Mouse (Mus musculus) limb, embryonic 12.5 days (tissue): Measurements from ENCODE around the gene As3mt. TPM values are rescaled to one million over a fixed set of nuclear protein-coding genes. Genes with fewer than 3 reads are reported as not detected.

Experiments used
- ATAC-seq: fragments of 200-750 bp; cut with Nextera tagmentation; 2 replicates; pipeline ENCODE4 v1.8.0; 2017; ENCODE audit warnings: low read depth, moderate TSS enrichment; ENCODE audit not compliant: insufficient number of reproducible peaks, insufficient read depth, low FRiP score, low TSS enrichment
- H3K27ac ChIP-seq: fragments of 300-500 bp; sonication (generic); 2 replicates; pipeline ENCODE4 v1.5.1; 2016; ENCODE audit warnings: mild to moderate bottlenecking, moderate library complexity
- H3K27me3 ChIP-seq: fragments of 300-500 bp; sonication (generic); 2 replicates; pipeline ENCODE4 v1.6.1; 2016; ENCODE audit warnings: mild to moderate bottlenecking, moderate library complexity
- H3K36me3 ChIP-seq: fragments of 300-500 bp; sonication (generic); 2 replicates; pipeline ENCODE4 v1.6.1; 2016; ENCODE audit warnings: mild to moderate bottlenecking, moderate library complexity
- H3K4me1 ChIP-seq: fragments of 300-500 bp; sonication (generic); replicated peaks from 2 replicates; pipeline ENCODE4 v1.6.1; 2016
- H3K4me2 ChIP-seq: fragments of 300-500 bp; sonication (generic); 2 replicates; pipeline ENCODE4 v1.6.1; 2016; ENCODE audit warnings: mild to moderate bottlenecking, moderate library complexity
- H3K4me3 ChIP-seq: fragments of 300-500 bp; sonication (generic); replicated peaks from 2 replicates; pipeline ENCODE4 v1.5.1; 2016; ENCODE audit warnings: mild to moderate bottlenecking
- H3K9ac ChIP-seq: fragments of 300-500 bp; sonication (generic); replicated peaks from 2 replicates; pipeline ENCODE4 v1.6.1; 2016; ENCODE audit warnings: mild to moderate bottlenecking, moderate library complexity
- H3K9me3 ChIP-seq: fragments of 300-500 bp; sonication (generic); 2 replicates; pipeline ENCODE4 v1.6.1; 2016; ENCODE audit warnings: mild to moderate bottlenecking, moderate library complexity
- WGBS: fragments of 180-500 bp; shearing (Covaris S2); methylation state at CpG from one replicate; pipeline ENCODE4 v1.1.7; 2016; 5-methylcytosine and 5-hydroxymethylcytosine counted together
- polyA plus RNA-seq: library from polyadenylated mRNA; unstranded; fragments of >200 nt; fragmentation: Nextera tagmentation; extraction: Ambion mirVana; gene quantifications from 2 replicates; pipeline ENCODE4 v1.2.1, GENCODE M21; 2016

As3mt gene
- polyA plus RNA-seq, 1 experiment from 2014 or later, result 34.6 TPM

GRCm38 (mm10) chr19:46785633-46786032 is 78.4 kb downstream of the As3mt start:
- H3K27me3 ChIP-seq, result peaks cover 13% of the 10 kb centered on the region
- H3K4me2 ChIP-seq, result no peak overlapping the region
- H3K9me3 ChIP-seq, result no peaks in the 10 kb centered on the region
- whole genome bisulfite sequencing, result 81% methylated on average over 4 of the region's 4 CpGs
- no peak overlapping the region for H3K4me3 ChIP-seq
- no peak overlapping the region for H3K9ac ChIP-seq
- H3K4me1 ChIP-seq, result no peaks in the 10 kb centered on the region; the same call in 1 of the 2 replicates
- ATAC-seq, result no peak
- no peaks in the 10 kb centered on the region for H3K36me3 ChIP-seq
- no peak overlapping the region for H3K27ac ChIP-seq

GRCm38 (mm10) chr19:46789782-46790181 is 82.5 kb downstream of the As3mt start:
- H3K4me3 ChIP-seq, result no peak overlapping the region
- H3K9ac ChIP-seq, result no peak overlapping the region
- WGBS, result 93% methylated on average over 1 of the region's 1 CpGs
- H3K27ac ChIP-seq, result no peak overlapping the region
- no peak overlapping the region for H3K4me2 ChIP-seq
- ATAC-seq, result no peak
- H3K36me3 ChIP-seq, result no peaks in the 10 kb centered on the region
- H3K9me3 ChIP-seq, result no peaks in the 10 kb centered on the region
- peaks cover 19% of the 10 kb centered on the region for H3K27me3 ChIP-seq
- peaks cover 14% of the 10 kb centered on the region for H3K4me1 ChIP-seq

Other genes starting within 250 kb of the As3mt start
- gene Trim8, start 205.8 kb upstream of the As3mt start, polyA plus RNA-seq, result 17.3 and 21.5 TPM in 2 replicates
- 167 and 173 TPM in 2 replicates for gene Arl3, start 134.3 kb upstream of the As3mt start, polyA plus RNA-seq
- gene Sfxn2, start 134.1 kb upstream of the As3mt start, polyA plus RNA-seq, result 18.3 and 25.2 TPM in 2 replicates
- gene Wbp1l, start 108.4 kb upstream of the As3mt start, polyA plus RNA-seq, result 48.3 and 48.6 TPM in 2 replicates
- gene Cyp17a1, start 34.3 kb upstream of the As3mt start, polyA plus RNA-seq, result 0.15 TPM in 1 of 2 replicates, not detected in the other
- 15.8 and 16.9 TPM in 2 replicates for gene Borcs7, start 17.6 kb upstream of the As3mt start, polyA plus RNA-seq
- 2.8 and 2.9 TPM in 2 replicates for gene Cnnm2, start 54.1 kb downstream of the As3mt start, polyA plus RNA-seq